Mouse (Mus musculus) forebrain, embryonic 11.5 days (tissue): ENCODE data around the gene Sult1a1. TPM values are rescaled to one million over a fixed set of nuclear protein-coding genes. Genes with fewer than 3 reads are reported as not detected.

Source experiments
- ATAC-seq: fragments of 200-750 bp; cut with Nextera tagmentation; replicated peaks from 2 replicates; pipeline ENCODE4 v1.8.0; 2017; ENCODE audit warnings: moderate TSS enrichment; ENCODE audit not compliant: low FRiP score
- DNase-seq: peaks from one replicate; pipeline ENCODE4 v3.0.0-alpha.2; 2017; ENCODE audit warnings: low spot score
- H3K27ac ChIP-seq: fragments of 300-500 bp; sonication (generic); 2 replicates; pipeline ENCODE4 v1.5.1; 2014; ENCODE audit warnings: low read depth, low read length
- H3K27me3 ChIP-seq: fragments of 300-500 bp; sonication (generic); 2 replicates; pipeline ENCODE4 v1.6.1; 2014; ENCODE audit warnings: mild to moderate bottlenecking, low read length, mixed read lengths; ENCODE audit not compliant: control insufficient read depth, insufficient read depth
- H3K36me3 ChIP-seq: fragments of 300-500 bp; sonication (generic); 2 replicates; pipeline ENCODE4 v1.6.1; 2014; ENCODE audit warnings: mild to moderate bottlenecking, low read length, moderate library complexity, mixed read lengths; ENCODE audit not compliant: control insufficient read depth, insufficient read depth
- H3K4me1 ChIP-seq: fragments of 300-500 bp; sonication (generic); replicated peaks from 2 replicates; pipeline ENCODE4 v1.6.1; 2014; ENCODE audit warnings: low read length, mixed read lengths; ENCODE audit not compliant: control insufficient read depth, insufficient read depth
- H3K4me2 ChIP-seq: fragments of 300-500 bp; sonication (generic); 2 replicates; pipeline ENCODE4 v1.6.1; 2014; ENCODE audit warnings: low read depth, mild to moderate bottlenecking, low read length, moderate library complexity, mixed read lengths; ENCODE audit not compliant: severe bottlenecking
- H3K4me3 ChIP-seq: fragments of 300-500 bp; sonication (generic); 2 replicates; pipeline ENCODE4 v1.5.1; 2014; ENCODE audit warnings: low read depth, low read length
- H3K9ac ChIP-seq: fragments of 300-500 bp; sonication (generic); 2 replicates; pipeline ENCODE4 v1.6.1; 2014; ENCODE audit warnings: low read length
- H3K9me3 ChIP-seq: fragments of 300-500 bp; sonication (generic); 2 replicates; pipeline ENCODE4 v1.6.1; 2016; ENCODE audit warnings: low read length, mixed read lengths; ENCODE audit not compliant: control insufficient read depth
- WGBS: fragments of 180-500 bp; shearing (Covaris S2); extraction: QIAGEN DNeasy Blood & Tissue Kit; methylation state at CpG from one replicate; pipeline ENCODE4 v1.1.7; 2014; 5-methylcytosine and 5-hydroxymethylcytosine counted together
- polyA plus RNA-seq: library from polyadenylated mRNA; unstranded; fragments of >200 nt; fragmentation: Nextera tagmentation; extraction: Ambion mirVana; gene quantifications from 2 replicates; pipeline ENCODE4 v1.2.1, GENCODE M21; 2014

Sult1a1 gene
- polyA plus RNA-seq, 1 experiment from 2014 or later = 0.52 TPM

- Histone ChIP-seq H3K9me3 (no peaks in the 10 kb centered on the region), H3K27me3 (0 out of 2 replicates have a peak, but pooled peaks cover 6% of the 10 kb centered on the region), H3K4me2 (0 out of 2 replicates have a peak overlapping the region, but pooled peaks have one; percentile 2), H3K4me1 (peaks cover 14% of the 10 kb centered on the region), H3K36me3 (no peaks in the 10 kb centered on the region), H3K9ac (no peak overlapping the region), H3K27ac (no peak overlapping the region), H3K4me3 (no peak overlapping the region)
- DNase-seq (peak; percentile 95), ATAC-seq (peak; percentile 59)
- WGBS = 1% methylated on average over 11 of the region's 11 CpGs
Measured at GRCm38 (mm10) chr7:126701070-126701469, 24.8 kb upstream of the Sult1a1 start.

GRCm38 (mm10) chr7:126700063-126701015 is 24.1 kb upstream of the Sult1a1 start:
- ATAC-seq (no peak), DNase-seq (no peak)
- H3K4me2 ChIP-seq = no peak overlapping the region
- no peaks in the 10 kb centered on the region for H3K9me3 ChIP-seq
- no peak overlapping the region for H3K27ac ChIP-seq
- H3K36me3 ChIP-seq = no peaks in the 10 kb centered on the region
- H3K4me1 ChIP-seq = peaks cover 14% of the 10 kb centered on the region
- 0 out of 2 replicates have a peak, but pooled peaks cover 4% of the 10 kb centered on the region for H3K27me3 ChIP-seq
- no peak overlapping the region for H3K9ac ChIP-seq
- WGBS = 85% methylated on average over 25 of the region's 25 CpGs
- no peak overlapping the region for H3K4me3 ChIP-seq

- no peak overlapping the region for H3K4me3 ChIP-seq
- 0 out of 2 replicates have a peak, but pooled peaks cover 2% of the 10 kb centered on the region for H3K27me3 ChIP-seq
- H3K9ac ChIP-seq = no peak overlapping the region
- no peak overlapping the region for H3K4me2 ChIP-seq
- ATAC-seq (no peak), DNase-seq (no peak)
- H3K36me3 ChIP-seq = no peaks in the 10 kb centered on the region
- no peak overlapping the region for H3K27ac ChIP-seq
- 96% methylated on average over 8 of the region's 8 CpGs for WGBS
- H3K4me1 ChIP-seq = peaks cover 15% of the 10 kb centered on the region
- no peaks in the 10 kb centered on the region for H3K9me3 ChIP-seq
Measured at GRCm38 (mm10) chr7:126697838-126698237, 21.6 kb upstream of the Sult1a1 start.

- WGBS = 72% methylated on average over 3 of the region's 3 CpGs
- Histone ChIP-seq H3K4me2 (peak overlapping the region; percentile 95), H3K27me3 (no peaks in the 10 kb centered on the region), H3K4me1 (peaks cover 15% of the 10 kb centered on the region), H3K27ac (no peak overlapping the region), H3K36me3 (no peaks in the 10 kb centered on the region; the same call in 1 of the 2 replicates), H3K4me3 (peak overlapping the region; percentile 73), H3K9ac (peak overlapping the region; percentile 76; the same call in 1 of the 2 replicates), H3K9me3 (no peaks in the 10 kb centered on the region)
- DNase-seq = no peak
- no peak for ATAC-seq
Measured at GRCm38 (mm10) chr7:126696886-126697285, 20.7 kb upstream of the Sult1a1 start.

- no peaks in the 10 kb centered on the region; the same call in 1 of the 2 replicates for H3K36me3 ChIP-seq
- H3K4me2 ChIP-seq = peak overlapping the region; percentile 95
- DNase-seq (no peak), ATAC-seq (no peak)
- no peaks in the 10 kb centered on the region for H3K9me3 ChIP-seq
- H3K4me1 ChIP-seq = peaks cover 15% of the 10 kb centered on the region
- peak overlapping the region; percentile 73 for H3K4me3 ChIP-seq
- peak overlapping the region; percentile 76 for H3K9ac ChIP-seq
- 5% methylated on average over 17 of the region's 17 CpGs for WGBS
- no peak overlapping the region for H3K27ac ChIP-seq
- H3K27me3 ChIP-seq = no peaks in the 10 kb centered on the region
Measured at GRCm38 (mm10) chr7:126696303-126696702, 20.1 kb upstream of the Sult1a1 start.

- under 1% methylated on average over 40 of the region's 40 CpGs for WGBS
- H3K36me3 ChIP-seq = no peaks in the 10 kb centered on the region; the same call in 1 of the 2 replicates
- peak; percentile 95 for ATAC-seq
Measured at GRCm38 (mm10) chr7:126695631-126696207, 19.5 kb upstream of the Sult1a1 start, which contains the start of gene Slx1b. TSS of gene Slx1b (minus strand) at chr7:126695784.

GRCm38 (mm10) chr7:126695210-126695611 is 19.0 kb upstream of the Sult1a1 start, which contains the start of gene Bola2:
TSS of gene Bola2 (plus strand) at chr7:126695401.
- 0% methylated on average over 31 of the region's 31 CpGs for WGBS
- no peak for DNase-seq
- H3K36me3 ChIP-seq = no peaks in the 10 kb centered on the region; the same call in 1 of the 2 replicates

More at GRCm38 (mm10) chr7:126695631-126696207, 19.5 kb upstream of the Sult1a1 start, which contains the start of gene Slx1b:
- Histone ChIP-seq H3K27ac (peak within 1 kb of the TSS; percentile 95), H3K9ac (peak within 1 kb of the TSS; percentile 91), H3K4me3 (peak within 1 kb of the TSS; percentile 73), H3K27me3 (no peaks in the 10 kb centered on the region), H3K9me3 (no peaks in the 10 kb centered on the region), H3K4me2 (peak within 1 kb of the TSS; percentile 95), H3K4me1 (peaks cover 15% of the 10 kb centered on the region)
- DNase-seq = peak; percentile 98

GRCm38 (mm10) chr7:126694441-126695051 is 18.3 kb upstream of the Sult1a1 start:
- Histone ChIP-seq H3K9ac (peak overlapping the region; percentile 91; the same call in 1 of the 2 replicates), H3K4me3 (peak overlapping the region; percentile 73), H3K27me3 (no peaks in the 10 kb centered on the region), H3K4me1 (peaks cover 15% of the 10 kb centered on the region), H3K4me2 (peak overlapping the region; percentile 95; the same call in 1 of the 2 replicates), H3K27ac (no peak overlapping the region), H3K9me3 (no peaks in the 10 kb centered on the region), H3K36me3 (no peaks in the 10 kb centered on the region; the same call in 1 of the 2 replicates)
- 34% methylated on average over 10 of the region's 10 CpGs for whole genome bisulfite sequencing
- DNase-seq = no peak
- ATAC-seq = no peak

More at GRCm38 (mm10) chr7:126695210-126695611, 19.0 kb upstream of the Sult1a1 start, which contains the start of gene Bola2:
- Histone ChIP-seq H3K9ac (peak within 1 kb of the TSS; percentile 91), H3K4me3 (peak within 1 kb of the TSS; percentile 73), H3K4me1 (peaks cover 15% of the 10 kb centered on the region), H3K9me3 (no peaks in the 10 kb centered on the region), H3K4me2 (peak within 1 kb of the TSS; percentile 95), H3K27me3 (no peaks in the 10 kb centered on the region), H3K27ac (peak within 1 kb of the TSS; percentile 95)
- ATAC-seq = peak; percentile 37
